Mouse (Mus musculus) duodenum, adult 2 months (tissue): ENCODE measurements around the gene Rnase1. TPM values are rescaled to one million over a fixed set of nuclear protein-coding genes. Genes with fewer than 3 reads are reported as not detected.

ENCODE experiments used
- polyA plus RNA-seq: library from polyadenylated mRNA; depleted of rRNA; stranded (reverse); fragments of >200 nt; gene quantifications from 2 replicates; pipeline ENCODE4 v1.2.3, GENCODE M21; 2012; ENCODE audit warnings: low replicate concordance; rRNA removed

The Rnase1 gene
- 35.3 and 1,063 TPM in 2 replicates for polyA plus RNA-seq

DNA sequence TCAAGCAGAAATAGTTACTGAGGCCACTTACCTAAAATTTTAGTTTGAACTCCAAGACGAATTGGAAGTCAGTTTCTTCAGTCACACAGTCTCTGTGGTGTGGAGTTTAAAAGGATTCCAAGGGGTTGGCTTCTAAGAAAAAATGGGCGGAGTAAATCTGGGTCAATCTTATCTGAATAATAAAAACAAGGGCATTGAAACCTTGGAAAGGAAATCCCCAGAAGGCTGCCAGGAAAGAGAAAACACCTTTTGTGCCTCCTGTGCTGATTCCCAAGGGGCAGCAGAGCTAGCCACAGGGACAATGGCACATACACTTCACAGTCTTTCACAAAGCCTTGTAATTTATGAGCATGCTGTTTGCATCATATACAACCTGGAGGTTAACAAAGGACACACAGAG is at the start of gene Rnase1:
TSS of gene Rnase1 (minus strand) at position 101 of the 400 bp plus-strand sequence.

DNA sequence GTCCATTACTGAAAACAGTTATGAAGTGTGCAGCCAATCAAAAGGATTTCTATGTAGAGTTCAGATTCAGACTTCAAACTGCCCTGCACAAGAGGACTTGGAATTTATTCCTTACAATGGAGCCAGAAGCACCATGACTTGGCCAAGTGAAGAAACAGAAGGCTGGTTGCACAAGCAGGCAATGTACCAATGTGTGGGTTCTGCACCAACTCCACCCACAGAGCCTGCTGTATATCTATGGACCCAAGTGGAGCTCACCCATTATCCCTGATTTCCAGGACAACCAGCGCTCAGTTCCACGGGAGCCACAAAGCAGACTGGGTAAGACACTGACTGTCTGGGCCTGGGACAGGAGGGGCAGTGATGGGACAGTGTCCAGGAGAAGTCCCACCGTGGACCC is 15.4 kb upstream of the Rnase1 start, which contains the start of gene Rnase2b:
TSS of gene Rnase2b (plus strand) at position 285 of the 400 bp plus-strand sequence.

DNA sequence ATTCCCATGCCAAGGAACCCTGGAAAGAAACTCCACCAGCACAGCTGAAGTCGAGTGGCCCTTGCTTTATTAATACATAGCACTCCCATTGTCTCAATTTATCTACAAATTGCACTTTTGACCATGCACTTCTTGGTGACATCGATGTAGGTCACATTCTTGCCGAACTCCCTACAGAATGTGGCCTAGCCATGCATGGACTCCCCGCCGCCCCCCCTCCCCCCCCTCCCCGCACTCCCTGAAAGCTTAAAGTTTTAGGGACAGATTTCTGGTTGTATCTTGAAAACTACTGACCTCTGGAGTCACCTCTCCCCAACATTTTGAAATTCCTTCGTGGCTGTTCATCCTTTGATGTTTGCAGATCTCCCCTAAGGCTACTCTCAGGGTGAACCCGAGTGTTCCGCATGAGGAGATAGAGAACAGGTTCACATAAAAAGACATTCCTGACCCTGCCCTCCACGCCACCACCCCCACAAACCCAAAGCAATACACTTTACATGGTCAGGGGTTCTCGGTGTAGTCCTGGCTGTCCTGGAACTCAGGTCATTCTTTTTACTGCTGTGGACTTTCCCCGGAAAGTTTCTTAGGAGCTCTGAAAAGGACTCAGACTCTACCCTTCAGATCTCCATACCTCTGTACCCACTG is 32.5 kb downstream of the Rnase1 start, which contains the start of gene Eddm3b:
TSS of gene Eddm3b (plus strand) at position 511 of the 645 bp plus-strand sequence.

Other genes with a start within 250 kb of the Rnase1 start
- 1.1 and 1.4 TPM in 2 replicates for gene Klhl33, start 249.3 kb downstream of the Rnase1 start, polyA plus RNA-seq
- gene Osgep, start 221.9 kb downstream of the Rnase1 start, polyA plus RNA-seq: 59.8 and 114 TPM in 2 replicates
- gene Apex1, start 221.8 kb downstream of the Rnase1 start, polyA plus RNA-seq: 9.8 and 11.7 TPM in 2 replicates
- 51.5 and 99.7 TPM in 2 replicates for gene Pip4p1, start 215.9 kb downstream of the Rnase1 start, polyA plus RNA-seq
- 36.3 and 64.3 TPM in 2 replicates for gene Pnp, start 215.7 kb downstream of the Rnase1 start, polyA plus RNA-seq
- gene Gm49342, start 202.3 kb downstream of the Rnase1 start, polyA plus RNA-seq: 8.9 TPM in 1 of 2 replicates, not detected in the other
- gene Pnp2, start 190.8 kb downstream of the Rnase1 start, polyA plus RNA-seq: 22.4 and 57.7 TPM in 2 replicates
- gene Rnase10, start 139.0 kb downstream of the Rnase1 start, polyA plus RNA-seq: not detected in 2 replicates
- gene Rnase9, start 104.9 kb downstream of the Rnase1 start, polyA plus RNA-seq: not detected in 2 replicates
- gene Rnase11, start 96.6 kb downstream of the Rnase1 start, polyA plus RNA-seq: not detected in 2 replicates
- 0.21 TPM in 1 of 2 replicates, not detected in the other for gene Rnase12, start 89.1 kb downstream of the Rnase1 start, polyA plus RNA-seq
- gene Olfr750, start 72.3 kb downstream of the Rnase1 start, polyA plus RNA-seq: 0.09 TPM in 1 of 2 replicates, not detected in the other
- gene Rnase4, start 55.7 kb downstream of the Rnase1 start, polyA plus RNA-seq: 73.0 and 83.3 TPM in 2 replicates
- gene Ang, start 55.6 kb downstream of the Rnase1 start, polyA plus RNA-seq: 18.9 and 27.3 TPM in 2 replicates
- gene Eddm3b, start 32.4 kb downstream of the Rnase1 start, polyA plus RNA-seq: not detected in 2 replicates
- 4.8 and 5.2 TPM in 2 replicates for gene Rnase6, start 22.9 kb downstream of the Rnase1 start, polyA plus RNA-seq
- gene Rnase2b, start 15.5 kb upstream of the Rnase1 start, polyA plus RNA-seq: not detected in 2 replicates
- not detected in 2 replicates for gene Ang2, start 52.4 kb upstream of the Rnase1 start, polyA plus RNA-seq
- gene Ear14, start 56.6 kb upstream of the Rnase1 start, polyA plus RNA-seq: not detected in 2 replicates
- 0.46 TPM in 1 of 2 replicates, not detected in the other for gene Rnase2a, start 109.3 kb upstream of the Rnase1 start, polyA plus RNA-seq
- not detected in 2 replicates for gene Gm7247, start 215.0 kb upstream of the Rnase1 start, polyA plus RNA-seq